Mouse (Mus musculus) heart, postnatal 0 days (tissue): ENCODE measurements around the gene Rbm11.

Source experiments
- CTCF ChIP-seq: IDR thresholded peaks from 2 replicates; pipeline ENCODE4 v1.5.1; 2016; ENCODE audit warnings: antibody characterized with exemption, control low read depth, low read depth
- EP300 ChIP-seq: IDR thresholded peaks from 2 replicates; pipeline ENCODE4 v1.6.1; 2016; ENCODE audit warnings: antibody characterized with exemption, low read depth

GRCm38 (mm10) chr16:75545310-75545709 lies 47.3 kb upstream of the Rbm11 start:
- TF ChIP-seq EP300 (no peak), CTCF (no peak)
